Mouse (Mus musculus) MEL (cell line): ENCODE data around the gene Cend1. TPM values are rescaled to one million over a fixed set of nuclear protein-coding genes. Genes with fewer than 3 reads are reported as not detected.
A peak's percentile ranks its signal among the peaks of the same experiment; 100 is the strongest.

Source experiments
- DNase-seq: peaks from one replicate; pipeline ENCODE4 v3.0.0; 2011; ENCODE audit warnings: low read depth, low spot score
- H3K27ac ChIP-seq: 2 replicates; pipeline ENCODE4 v1.5.1; 2012; ENCODE audit warnings: low read depth, mild to moderate bottlenecking, control low read depth, low read length, moderate library complexity; ENCODE audit not compliant: control insufficient read depth
- H3K27me3 ChIP-seq, 2 experiments: fragments of 150-350 bp in 1 of 2; sonication (generic) in 1 of 2; 2 replicates each; pipeline ENCODE4 v1.6.1; 2012; ENCODE audit warnings: low read length in 2 of 2, mild to moderate bottlenecking in 2 of 2, improper control_type of control experiment in 1 of 2, moderate library complexity in 1 of 2; ENCODE audit not compliant: insufficient read depth in 2 of 2, control insufficient read depth in 1 of 2
- H3K36me3 ChIP-seq, 2 experiments: 2 replicates each; pipeline ENCODE4 v1.6.1; 2012 to 2014; ENCODE audit warnings: low read length in 2 of 2, improper control_type of control experiment in 1 of 2, inconsistent platforms in 1 of 2, mild to moderate bottlenecking in 1 of 2; ENCODE audit not compliant: insufficient read depth in 2 of 2, control insufficient read depth in 1 of 2
- H3K4me1 ChIP-seq, 2 experiments: fragments of 150-350 bp in 1 of 2; sonication (generic) in 1 of 2; 2 replicates each; pipeline ENCODE4 v1.6.1; 2012; ENCODE audit warnings: low read length in 2 of 2, improper control_type of control experiment in 1 of 2, mild to moderate bottlenecking in 1 of 2; ENCODE audit not compliant: insufficient read depth in 2 of 2, control insufficient read depth in 1 of 2
- H3K4me3 ChIP-seq, 2 experiments: fragments of 150-350 bp in 1 of 2; sonication (generic) in 1 of 2; 2 replicates each; pipeline ENCODE4 v1.5.1; 2012; ENCODE audit warnings: low read depth in 2 of 2, low read length in 2 of 2, mild to moderate bottlenecking in 2 of 2, moderate library complexity in 2 of 2, control low read depth in 1 of 2, improper control_type of control experiment in 1 of 2; ENCODE audit not compliant: control insufficient read depth in 1 of 2, insufficient read depth in 1 of 2
- H3K79me2 ChIP-seq: 2 replicates; pipeline ENCODE4 v1.6.1; 2012; ENCODE audit warnings: mild to moderate bottlenecking, low read length, moderate library complexity; ENCODE audit not compliant: control insufficient read depth, poor library complexity, insufficient read depth
- H3K9ac ChIP-seq: 2 replicates; pipeline ENCODE4 v1.6.1; 2012; ENCODE audit warnings: low read depth, mild to moderate bottlenecking, control low read depth, low read length, moderate library complexity; ENCODE audit not compliant: control insufficient read depth, poor library complexity, severe bottlenecking
- H3K9me3 ChIP-seq: fragments of 150-350 bp; sonication (generic); replicated peaks from 2 replicates; pipeline ENCODE4 v1.6.1; 2012; ENCODE audit warnings: mild to moderate bottlenecking, low read length, improper control_type of control experiment, moderate library complexity; ENCODE audit not compliant: insufficient read depth
- BHLHE40 ChIP-seq: IDR thresholded peaks from 2 replicates; pipeline ENCODE4 v1.6.1; 2012; ENCODE audit warnings: low read depth, mild to moderate bottlenecking, inconsistent platforms, low read length, improper control_type of control experiment, borderline replicate concordance
- CHD2 ChIP-seq: IDR thresholded peaks from 2 replicates; pipeline ENCODE4 v1.6.1; 2011; ENCODE audit warnings: low read length, improper control_type of control experiment
- CTCF ChIP-seq, 3 experiments: IDR thresholded peaks in 2 of 3; conservative IDR thresholded peaks in 1 of 3; 2 replicates each; pipeline ENCODE4 v1.5.1; 2011 to 2012; ENCODE audit warnings: low read length in 3 of 3, low read depth in 2 of 3, mild to moderate bottlenecking in 2 of 3, improper control_type of control experiment in 1 of 3, inconsistent platforms in 1 of 3, mixed read lengths in 1 of 3, moderate library complexity in 1 of 3; ENCODE audit not compliant: control insufficient read depth in 1 of 3, insufficient read depth in 1 of 3, poor library complexity in 1 of 3, severe bottlenecking in 1 of 3
- E2F4 ChIP-seq: IDR thresholded peaks from 2 replicates; pipeline ENCODE4 v1.6.1; 2011; ENCODE audit warnings: low read depth, low read length, improper control_type of control experiment, borderline replicate concordance
- ELF1 ChIP-seq: IDR thresholded peaks from 2 replicates; pipeline ENCODE4 v1.6.1; 2014; ENCODE audit warnings: low read depth, mild to moderate bottlenecking, inconsistent platforms, low read length, improper control_type of control experiment, moderate library complexity
- EP300 ChIP-seq, 2 experiments: IDR thresholded peaks; 2 replicates each; pipeline ENCODE4 v1.6.1; 2011; ENCODE audit warnings: improper control_type of control experiment in 2 of 2, low read length in 2 of 2, low read depth in 1 of 2, mild to moderate bottlenecking in 1 of 2
- ETS1 ChIP-seq: IDR thresholded peaks from 2 replicates; pipeline ENCODE4 v1.6.1; 2012; ENCODE audit warnings: low read depth, mild to moderate bottlenecking, inconsistent platforms, low read length, improper control_type of control experiment, moderate library complexity
- GATA1 ChIP-seq: IDR thresholded peaks from 2 replicates; pipeline ENCODE4 v1.6.1; 2011; ENCODE audit warnings: low read depth, low read length, improper control_type of control experiment
- JUND ChIP-seq: IDR thresholded peaks from 2 replicates; pipeline ENCODE4 v1.6.1; 2011; ENCODE audit warnings: low read depth, mild to moderate bottlenecking, improper control_type of control experiment, low read length
- KAT2A ChIP-seq: conservative IDR thresholded peaks from 2 replicates; pipeline ENCODE4 v1.6.1; 2012; ENCODE audit warnings: low read depth, low read length, improper control_type of control experiment, inconsistent platforms
- MAFK ChIP-seq: IDR thresholded peaks from 2 replicates; pipeline ENCODE4 v1.6.1; 2011; ENCODE audit warnings: low read depth, mild to moderate bottlenecking, low read length, improper control_type of control experiment, borderline replicate concordance
- MAX ChIP-seq: IDR thresholded peaks from 2 replicates; pipeline ENCODE4 v1.6.1; 2011; ENCODE audit warnings: low read length, improper control_type of control experiment
- MAZ ChIP-seq: IDR thresholded peaks from 2 replicates; pipeline ENCODE4 v1.6.1; 2012; ENCODE audit warnings: low read depth, mild to moderate bottlenecking, inconsistent platforms, low read length, improper control_type of control experiment
- MEF2A ChIP-seq: IDR thresholded peaks from 2 replicates; pipeline ENCODE4 v1.6.1; 2014; ENCODE audit warnings: low read depth, mild to moderate bottlenecking, inconsistent platforms, low read length, improper control_type of control experiment; ENCODE audit not compliant: poor library complexity, insufficient replicate concordance, severe bottlenecking; ENCODE audit errors: extremely low read depth
- MXI1 ChIP-seq: IDR thresholded peaks from 2 replicates; pipeline ENCODE4 v1.6.1; 2011; ENCODE audit warnings: mild to moderate bottlenecking, low read depth, low read length, improper control_type of control experiment
- MYC ChIP-seq: IDR thresholded peaks from 2 replicates; pipeline ENCODE4 v1.6.1; 2011; ENCODE audit warnings: low read depth, mild to moderate bottlenecking, low read length, improper control_type of control experiment, moderate library complexity
- NRF1 ChIP-seq: IDR thresholded peaks from 2 replicates; pipeline ENCODE4 v1.6.1; 2014; ENCODE audit warnings: low read depth, mild to moderate bottlenecking, inconsistent platforms, low read length, improper control_type of control experiment, moderate library complexity; ENCODE audit not compliant: poor library complexity, insufficient read depth, severe bottlenecking
- POLR2A ChIP-seq, 2 experiments: IDR thresholded peaks; 2 replicates each; pipeline ENCODE4 v1.6.1; 2011 to 2012; ENCODE audit warnings: low read length in 2 of 2, mild to moderate bottlenecking in 2 of 2, control low read depth in 1 of 2, improper control_type of control experiment in 1 of 2, low read depth in 1 of 2, moderate library complexity in 1 of 2; ENCODE audit not compliant: control insufficient read depth in 1 of 2, insufficient read depth in 1 of 2, poor library complexity in 1 of 2
- POLR2AphosphoS2 ChIP-seq: IDR thresholded peaks from 2 replicates; pipeline ENCODE4 v1.6.1; 2011; ENCODE audit warnings: low read length, improper control_type of control experiment
- POLR2AphosphoS5 ChIP-seq: IDR thresholded peaks from 2 replicates; pipeline ENCODE4 v1.6.1; 2012; ENCODE audit warnings: low read depth, borderline replicate concordance, mild to moderate bottlenecking, inconsistent platforms, low read length, moderate library complexity, mixed read lengths
- RCOR1 ChIP-seq: IDR thresholded peaks from 2 replicates; pipeline ENCODE4 v1.6.1; 2012; ENCODE audit warnings: low read depth, mild to moderate bottlenecking, inconsistent platforms, low read length, improper control_type of control experiment
- SMC3 ChIP-seq: IDR thresholded peaks from 2 replicates; pipeline ENCODE4 v1.6.1; 2011; ENCODE audit warnings: low read depth, low read length, improper control_type of control experiment
- TAL1 ChIP-seq: IDR thresholded peaks from 2 replicates; pipeline ENCODE4 v1.6.1; 2012; ENCODE audit warnings: mild to moderate bottlenecking, inconsistent platforms, low read length, moderate library complexity, mixed read lengths
- TBP ChIP-seq: IDR thresholded peaks from 2 replicates; pipeline ENCODE4 v1.8.0; 2011; ENCODE audit warnings: low read depth, low read length, improper control_type of control experiment
- TCF12 ChIP-seq: IDR thresholded peaks from 2 replicates; pipeline ENCODE4 v1.6.1; 2014; ENCODE audit warnings: low read depth, mild to moderate bottlenecking, inconsistent platforms, low read length, improper control_type of control experiment, moderate library complexity
- USF1 ChIP-seq: IDR thresholded peaks from 2 replicates; pipeline ENCODE4 v1.6.1; 2014; ENCODE audit warnings: low read depth, mild to moderate bottlenecking, inconsistent platforms, low read length, improper control_type of control experiment, moderate library complexity
- ZC3H11A ChIP-seq: IDR thresholded peaks from 2 replicates; pipeline ENCODE4 v1.6.1; 2012; ENCODE audit warnings: low read depth, mild to moderate bottlenecking, inconsistent platforms, low read length, improper control_type of control experiment
- ZKSCAN1 ChIP-seq: IDR thresholded peaks from 2 replicates; pipeline ENCODE4 v1.6.1; 2012; ENCODE audit warnings: low read depth, mild to moderate bottlenecking, inconsistent platforms, low read length, improper control_type of control experiment, moderate library complexity
- ZMIZ1 ChIP-seq: IDR thresholded peaks from 2 replicates; pipeline ENCODE4 v1.6.1; 2012; ENCODE audit warnings: low read depth, mild to moderate bottlenecking, inconsistent platforms, low read length, improper control_type of control experiment, moderate library complexity
- ZNF384 ChIP-seq: IDR thresholded peaks from 2 replicates; pipeline ENCODE4 v1.6.1; 2012; ENCODE audit warnings: low read depth, mild to moderate bottlenecking, inconsistent platforms, low read length, improper control_type of control experiment
- polyA plus RNA-seq, 2 experiments: library from polyadenylated mRNA; stranded (reverse) in 1 of 2; unstranded in 1 of 2; fragments of >175 nt in 1 of 2; fragments of >200 nt in 1 of 2; gene quantifications; 2 replicates each; pipeline versions ENCODE4 v1.2.1 to v1.2.4; 2012; ENCODE audit warnings: low replicate concordance in 2 of 2, low read depth in 1 of 2; ENCODE audit not compliant: insufficient read length in 2 of 2, insufficient read depth in 1 of 2, missing spikeins in 1 of 2
- total RNA-seq: library from RNA; depleted of rRNA; stranded (reverse); fragments of 300-350 nt; gene quantifications from 2 replicates; pipeline ENCODE4 v1.2.3, GENCODE M21; 2012

Cend1 gene
- total and polyA plus RNA-seq, 3 experiments: not detected

DNA sequence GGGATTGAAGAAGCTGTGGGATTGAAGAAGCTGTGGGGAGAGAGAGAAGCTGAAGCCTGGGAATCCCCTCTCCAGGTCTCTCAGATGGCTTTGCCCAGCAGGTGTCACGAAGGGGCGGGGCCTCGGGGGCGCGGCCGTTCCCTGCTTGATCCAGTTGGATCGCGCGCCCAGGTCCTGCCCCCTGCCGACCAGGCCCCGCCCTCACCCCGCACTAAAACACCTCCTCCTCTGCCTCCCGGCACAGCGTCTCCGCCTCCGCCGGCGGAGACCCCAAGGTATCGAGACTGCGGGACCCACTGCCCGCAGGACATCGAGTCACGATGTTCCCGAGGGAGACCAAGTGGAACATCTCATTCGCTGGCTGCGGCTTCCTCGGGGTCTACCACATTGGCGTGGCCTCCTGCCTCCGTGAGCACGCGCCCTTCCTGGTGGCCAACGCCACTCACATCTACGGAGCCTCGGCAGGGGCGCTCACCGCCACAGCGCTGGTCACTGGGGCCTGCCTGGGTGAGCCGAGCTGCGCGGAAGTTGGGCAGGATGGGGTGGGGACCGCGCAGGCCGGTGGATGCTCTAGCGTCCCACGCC lies 25.8 kb upstream of the Cend1 start, which contains the start of gene Pnpla2 (continued):
- TF ChIP-seq BHLHE40 (no peak), MAFK (no peak), ETS1 (no peak), TCF12 (0 out of 2 replicates have a peak, but pooled peaks have one; percentile 19), ZMIZ1 (peak; percentile 75), JUND (no peak), MAZ (no peak), CTCF (IDR thresholded peaks at IDR 0.05 in 2 of 3, conservative IDR thresholded peaks at IDR 0.05 in 1 of 3; ENCODE audit: control insufficient read depth in 1 of 3, insufficient read depth in 1 of 3, low read depth in 2 of 3, low read length in 3 of 3, poor library complexity in 1 of 3, severe bottlenecking in 1 of 3) (no peak), POLR2AphosphoS5 (0 out of 2 replicates have a peak, but pooled peaks have one; percentile 51), CHD2 (no peak), MXI1 (peak; percentile 85), NRF1 (peak; percentile 62), ELF1 (no peak), SMC3 (no peak), KAT2A (no peak; the same call in 1 of the 2 replicates), MYC (peak; percentile 27; the same call in 1 of the 2 replicates), POLR2AphosphoS2 (peak; percentile 77; the same call in 1 of the 2 replicates), ZNF384 (no peak), E2F4 (no peak), ZKSCAN1 (no peak), EP300 (IDR thresholded peaks at IDR 0.05; ENCODE audit: low read depth in 1 of 2, low read length in 2 of 2) (no peak)

DNA sequence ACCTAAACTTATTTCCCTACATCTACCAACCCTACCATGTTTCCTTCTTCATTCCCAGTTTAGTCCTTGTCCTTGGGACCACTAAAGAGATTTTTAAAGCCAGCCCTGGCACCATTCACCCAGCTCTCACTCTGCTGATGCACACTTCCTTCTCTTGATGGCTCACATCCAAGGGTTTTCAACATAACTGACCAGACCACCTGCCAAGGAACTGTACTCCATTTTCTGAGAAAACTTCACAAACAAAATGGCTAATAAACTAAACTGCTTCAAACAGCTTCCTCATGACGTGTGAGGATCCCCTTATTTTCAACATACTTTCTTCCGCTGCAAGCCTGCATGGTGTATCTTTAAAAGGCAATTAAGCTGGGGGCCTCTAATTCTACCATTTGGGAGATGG lies 24.3 kb upstream of the Cend1 start:
- Histone ChIP-seq H3K9me3 (no peaks in the 10 kb centered on the region), H3K79me2 (peaks cover 12% of the 10 kb centered on the region), H3K9ac (no peak overlapping the region), H3K27ac (no peak overlapping the region), H3K27me3 (no peaks in the 10 kb centered on the region), H3K4me1 (peaks cover 0 to 24% of the 10 kb centered on the region in 2 experiments; a peak in 2 of 4 replicates), H3K4me3 (no peak overlapping the region), H3K36me3 (peaks cover 9 to 16% of the 10 kb centered on the region in 2 experiments)
- no peak for DNase-seq
- TF ChIP-seq RCOR1 (no peak), MYC (no peak), ZNF384 (no peak), POLR2A (IDR thresholded peaks at IDR 0.05; ENCODE audit: control insufficient read depth in 1 of 2, insufficient read depth in 1 of 2, low read depth in 1 of 2, low read length in 2 of 2, poor library complexity in 1 of 2) (no peak), MEF2A (no peak), ZMIZ1 (no peak), CTCF (IDR thresholded peaks at IDR 0.05 in 2 of 3, conservative IDR thresholded peaks at IDR 0.05 in 1 of 3; ENCODE audit: control insufficient read depth in 1 of 3, insufficient read depth in 1 of 3, low read depth in 2 of 3, low read length in 3 of 3, poor library complexity in 1 of 3, severe bottlenecking in 1 of 3) (no peak), MAX (no peak), CHD2 (no peak), ZC3H11A (no peak), GATA1 (no peak), POLR2AphosphoS2 (no peak), TBP (no peak), TAL1 (no peak), USF1 (no peak)
